Mouse (Mus musculus): ENCODE measurements around the gene Gli2. TPM values are rescaled to one million over a fixed set of nuclear protein-coding genes. Genes with fewer than 3 reads are reported as not detected.

Gli2 gene
- polyA plus RNA-seq, 1 experiment from 2014 or later, result 1.7 TPM

DNA sequence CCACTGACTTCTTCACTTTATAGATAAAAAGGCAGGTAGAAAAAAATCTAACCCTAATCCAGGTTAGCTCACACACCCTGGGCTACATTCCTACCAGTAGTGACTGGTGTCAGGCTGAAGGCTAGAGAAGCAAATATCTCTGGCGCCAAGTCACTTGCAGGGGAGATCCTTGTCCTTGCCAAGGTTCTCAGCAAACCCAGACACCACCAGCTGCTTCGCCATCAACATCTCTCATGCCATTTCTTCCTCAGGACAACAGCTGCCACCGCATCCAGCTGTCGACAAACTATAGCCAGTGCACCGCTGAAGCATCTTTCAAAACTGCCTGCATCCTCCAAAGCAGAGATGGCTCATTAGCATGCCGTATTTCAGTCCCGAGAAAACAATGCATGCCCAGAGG lies 126.9 kb downstream of the Gli2 start:
- no peak overlapping the region for H3K4me2 ChIP-seq
- peaks cover 3% of the 10 kb centered on the region; the same call in 1 of the 2 replicates for H3K4me1 ChIP-seq (replicated peaks)
- no peaks in the 10 kb centered on the region for H3K27me3 ChIP-seq
- H3K36me3 ChIP-seq, result no peaks in the 10 kb centered on the region
- H3K9ac ChIP-seq, result no peak overlapping the region
- H3K27ac ChIP-seq, result no peak overlapping the region
- H3K4me3 ChIP-seq, result no peak overlapping the region
- no peak for ATAC-seq (ENCODE audit: low FRiP score)
- H3K9me3 ChIP-seq, result no peaks in the 10 kb centered on the region
- 76% methylated on average over 7 of the region's 7 CpGs for WGBS

DNA sequence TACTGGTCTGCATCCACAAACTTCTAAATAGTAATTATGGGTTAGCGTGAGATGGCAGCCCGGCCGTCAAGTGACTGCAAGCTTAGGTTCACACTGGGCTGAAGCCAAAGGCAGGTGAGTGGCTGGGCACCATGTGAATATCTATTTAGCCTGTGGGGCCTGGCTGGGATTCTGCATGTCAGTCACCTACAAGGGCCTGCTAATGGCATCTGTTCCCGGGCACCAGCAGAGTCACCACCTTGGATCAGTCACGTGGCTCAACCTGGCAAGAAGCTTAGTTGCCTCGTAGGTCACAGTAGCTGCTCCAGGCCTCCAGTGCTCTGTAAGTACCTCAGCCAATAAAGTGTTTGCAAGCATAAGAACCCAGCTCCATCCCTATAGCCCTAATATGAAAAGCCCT lies 131.2 kb downstream of the Gli2 start:
- 88% methylated on average over 6 of the region's 6 CpGs for WGBS
- no peaks in the 10 kb centered on the region for H3K9me3 ChIP-seq
- ATAC-seq (ENCODE audit: low FRiP score), result no peak
- no peak overlapping the region for H3K9ac ChIP-seq
- no peak overlapping the region for H3K4me3 ChIP-seq
- no peak overlapping the region for H3K4me2 ChIP-seq
- no peaks in the 10 kb centered on the region for H3K27me3 ChIP-seq
- H3K4me1 ChIP-seq (replicated peaks), result peaks cover 10% of the 10 kb centered on the region
- H3K36me3 ChIP-seq, result no peaks in the 10 kb centered on the region
- no peak overlapping the region for H3K27ac ChIP-seq

DNA sequence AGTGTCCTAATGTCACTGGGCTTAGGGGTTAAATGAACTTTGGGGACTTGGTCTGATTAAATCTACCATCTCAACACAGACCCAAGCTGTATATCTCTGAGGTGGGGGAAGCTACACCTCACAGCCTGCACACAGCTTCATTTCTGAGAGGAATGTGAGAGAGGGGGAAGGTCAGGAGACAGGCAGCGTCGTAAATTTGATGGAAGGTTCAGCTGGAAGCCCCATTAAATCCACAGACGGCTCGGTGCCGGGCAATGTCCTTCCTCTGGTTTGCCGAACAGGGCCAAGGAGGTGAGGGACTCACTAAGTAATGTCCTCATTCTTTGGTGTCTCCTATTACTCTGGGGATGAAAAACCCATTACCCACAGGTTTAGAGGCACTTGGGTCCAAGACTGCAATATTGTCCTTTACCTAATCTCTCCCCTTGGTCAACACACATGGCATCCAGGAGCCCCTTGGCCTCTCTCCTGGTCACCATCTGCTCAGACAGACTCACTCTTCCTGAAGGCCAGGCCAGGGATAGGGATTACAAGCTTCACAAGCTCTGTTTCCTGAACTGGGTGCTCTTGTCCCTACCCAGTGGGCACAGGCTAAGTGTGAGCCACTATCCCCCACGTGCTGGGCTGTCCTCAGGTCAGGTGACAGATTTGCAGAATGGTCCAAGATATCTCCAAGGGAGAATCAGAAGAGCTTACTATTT lies 135.7 kb downstream of the Gli2 start:
- Histone ChIP-seq H3K4me3 (no peak overlapping the region), H3K9me3 (no peaks in the 10 kb centered on the region), H3K4me2 (no peak overlapping the region), H3K27ac (no peak overlapping the region), H3K9ac (no peak overlapping the region), H3K27me3 (peaks cover 10% of the 10 kb centered on the region; the same call in 1 of the 2 replicates), H3K36me3 (no peaks in the 10 kb centered on the region), H3K4me1 (replicated peaks) (peaks cover 34% of the 10 kb centered on the region)
- ATAC-seq (ENCODE audit: low FRiP score), result no peak
- 53% methylated on average over 7 of the region's 7 CpGs for WGBS

DNA sequence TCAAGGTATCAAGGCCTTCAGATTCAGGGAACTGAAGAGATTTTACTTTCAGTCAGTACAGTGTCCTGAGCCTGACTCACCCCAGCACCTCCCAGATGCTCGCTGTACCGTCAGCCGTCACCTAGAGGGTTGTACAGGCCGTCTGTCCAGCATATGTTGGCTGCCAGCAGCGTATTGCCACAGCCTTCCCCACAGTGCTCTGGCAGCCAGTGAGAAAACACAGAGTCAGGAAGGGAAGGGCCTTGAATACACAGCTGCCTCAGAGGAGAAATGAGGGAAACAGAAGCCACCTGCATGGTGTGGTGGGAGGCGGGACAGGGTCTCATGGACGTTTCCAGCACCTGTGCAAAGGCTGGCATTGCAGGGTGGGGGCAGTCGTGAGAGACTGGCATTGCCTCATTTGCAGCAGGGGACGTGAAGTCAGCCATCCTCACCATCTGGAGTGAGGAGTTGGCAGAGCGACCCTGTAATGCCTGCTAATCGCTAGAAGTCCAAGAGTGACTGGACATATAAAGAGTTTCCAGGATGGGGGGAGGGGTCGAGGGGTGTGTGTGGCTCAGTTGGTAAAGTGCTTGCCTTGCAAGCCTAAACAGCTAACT lies 136.8 kb downstream of the Gli2 start:
- Histone ChIP-seq H3K36me3 (no peaks in the 10 kb centered on the region), H3K27me3 (peaks cover 19% of the 10 kb centered on the region; the same call in 1 of the 2 replicates), H3K4me3 (no peak overlapping the region), H3K4me2 (no peak overlapping the region), H3K4me1 (replicated peaks) (peaks cover 45% of the 10 kb centered on the region), H3K27ac (peak overlapping the region; percentile 69), H3K9ac (no peak overlapping the region; the same call in 1 of the 2 replicates), H3K9me3 (no peaks in the 10 kb centered on the region)
- WGBS, result 40% methylated on average over 12 of the region's 12 CpGs
- 0 out of 2 replicates have a peak, but pooled peaks have one; percentile 14 for ATAC-seq (ENCODE audit: low FRiP score)

DNA sequence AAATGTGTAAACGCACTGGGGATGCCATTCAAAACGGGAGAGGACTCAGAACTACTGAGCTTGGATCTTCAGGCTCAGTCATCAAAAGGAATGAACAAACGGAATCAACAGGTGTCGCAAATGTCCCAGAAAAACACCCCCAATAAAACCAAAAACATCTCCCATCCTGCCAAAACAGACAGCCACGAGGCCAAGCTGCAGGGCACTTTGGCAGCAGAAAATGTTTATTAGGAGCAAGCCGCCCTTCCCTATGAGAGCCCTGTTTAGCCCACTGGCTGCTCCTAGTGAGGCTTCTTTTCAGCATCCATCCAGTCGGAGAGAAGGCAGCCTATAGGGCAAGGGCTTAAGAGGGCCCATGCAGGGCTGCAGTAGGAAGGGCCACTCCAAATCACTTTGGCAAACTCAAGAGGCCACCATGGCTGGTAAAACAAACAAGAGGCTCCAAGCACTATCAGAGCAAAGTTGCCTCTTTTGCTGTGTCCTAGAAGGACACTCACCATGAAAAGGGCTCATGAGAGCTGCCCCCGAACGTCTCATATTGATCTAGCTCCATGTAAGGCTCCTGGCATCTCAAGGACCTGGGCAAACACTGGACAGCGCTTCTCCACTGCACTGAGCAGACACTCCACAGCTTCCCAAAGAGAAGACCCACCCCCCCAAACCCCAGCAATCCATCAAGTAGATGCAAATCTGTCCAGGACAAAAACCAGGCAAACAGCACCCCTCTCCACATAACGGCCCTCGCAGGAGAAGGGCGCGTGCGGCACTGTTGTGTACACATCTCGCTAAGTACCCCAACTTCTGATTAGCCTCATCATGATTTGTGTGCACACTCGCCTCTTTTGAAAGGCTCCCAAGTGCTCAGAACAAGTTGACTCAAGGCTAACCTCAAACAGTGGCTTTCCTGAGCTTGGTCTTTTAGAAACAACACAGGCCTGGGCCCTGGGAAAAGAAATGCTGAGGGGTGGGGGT lies 139.7 kb downstream of the Gli2 start:
- Histone ChIP-seq H3K27ac (no peak overlapping the region; the same call in 1 of the 2 replicates), H3K9ac (no peak overlapping the region), H3K36me3 (no peaks in the 10 kb centered on the region), H3K4me2 (peak overlapping the region; percentile 40; the same call in 1 of the 2 replicates), H3K4me1 (replicated peaks) (peaks cover 71% of the 10 kb centered on the region), H3K27me3 (peaks cover 19% of the 10 kb centered on the region; the same call in 1 of the 2 replicates), H3K4me3 (no peak overlapping the region), H3K9me3 (no peaks in the 10 kb centered on the region)
- 39% methylated on average over 17 of the region's 17 CpGs for WGBS
- no peak for ATAC-seq (ENCODE audit: low FRiP score)

DNA sequence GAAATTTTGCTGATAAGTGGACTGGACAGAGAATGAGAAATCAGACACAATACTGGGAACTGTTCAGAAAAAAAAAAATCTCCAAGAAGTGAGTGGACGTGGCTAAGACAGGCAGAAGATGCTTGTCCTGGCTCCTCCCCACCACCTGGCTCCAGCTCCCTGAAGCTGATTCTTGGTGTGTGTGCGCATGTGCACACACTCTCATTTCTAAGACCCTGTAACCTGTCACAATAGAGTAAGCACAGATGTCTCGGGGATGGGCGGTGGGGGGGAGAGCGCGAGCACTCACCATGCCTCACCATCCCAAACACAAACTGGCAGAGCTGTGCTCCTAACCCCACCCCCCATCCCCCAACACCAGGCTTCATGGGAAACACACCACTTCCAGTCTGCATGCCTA lies 140.5 kb downstream of the Gli2 start:
- Histone ChIP-seq H3K27ac (no peak overlapping the region; the same call in 1 of the 2 replicates), H3K9me3 (no peaks in the 10 kb centered on the region), H3K4me2 (peak overlapping the region; percentile 40), H3K4me1 (replicated peaks) (peaks cover 71% of the 10 kb centered on the region), H3K36me3 (no peaks in the 10 kb centered on the region), H3K4me3 (no peak overlapping the region), H3K27me3 (peaks cover 19% of the 10 kb centered on the region; the same call in 1 of the 2 replicates), H3K9ac (no peak overlapping the region)
- WGBS, result 21% methylated on average over 6 of the region's 6 CpGs
- peak; percentile 23 for ATAC-seq (ENCODE audit: low FRiP score)

DNA sequence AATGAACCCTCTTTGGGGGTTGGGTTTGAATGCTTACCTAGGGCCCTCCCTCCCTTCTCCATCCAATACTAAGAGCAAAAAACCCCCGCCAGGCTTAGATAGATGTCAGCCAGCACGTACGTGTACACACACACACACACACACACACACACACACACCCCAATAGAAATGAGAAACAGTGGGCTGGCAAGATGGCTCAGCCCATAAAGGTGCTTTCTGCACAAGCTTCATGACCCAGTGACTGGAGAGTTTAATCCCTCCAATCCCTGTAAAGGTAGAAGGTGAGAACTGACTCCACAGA lies 142.0 kb downstream of the Gli2 start:
- 19% methylated on average over 3 of the region's 3 CpGs for WGBS
- 0 out of 2 replicates have a peak, but pooled peaks have one; percentile 4 for ATAC-seq (ENCODE audit: low FRiP score)
- Histone ChIP-seq H3K4me3 (no peak overlapping the region), H3K36me3 (no peaks in the 10 kb centered on the region), H3K4me2 (no peak overlapping the region), H3K27ac (peak overlapping the region; percentile 67; the same call in 1 of the 2 replicates), H3K9me3 (no peaks in the 10 kb centered on the region), H3K4me1 (replicated peaks) (peaks cover 56% of the 10 kb centered on the region), H3K27me3 (peaks cover 19% of the 10 kb centered on the region; the same call in 1 of the 2 replicates), H3K9ac (no peak overlapping the region)

DNA sequence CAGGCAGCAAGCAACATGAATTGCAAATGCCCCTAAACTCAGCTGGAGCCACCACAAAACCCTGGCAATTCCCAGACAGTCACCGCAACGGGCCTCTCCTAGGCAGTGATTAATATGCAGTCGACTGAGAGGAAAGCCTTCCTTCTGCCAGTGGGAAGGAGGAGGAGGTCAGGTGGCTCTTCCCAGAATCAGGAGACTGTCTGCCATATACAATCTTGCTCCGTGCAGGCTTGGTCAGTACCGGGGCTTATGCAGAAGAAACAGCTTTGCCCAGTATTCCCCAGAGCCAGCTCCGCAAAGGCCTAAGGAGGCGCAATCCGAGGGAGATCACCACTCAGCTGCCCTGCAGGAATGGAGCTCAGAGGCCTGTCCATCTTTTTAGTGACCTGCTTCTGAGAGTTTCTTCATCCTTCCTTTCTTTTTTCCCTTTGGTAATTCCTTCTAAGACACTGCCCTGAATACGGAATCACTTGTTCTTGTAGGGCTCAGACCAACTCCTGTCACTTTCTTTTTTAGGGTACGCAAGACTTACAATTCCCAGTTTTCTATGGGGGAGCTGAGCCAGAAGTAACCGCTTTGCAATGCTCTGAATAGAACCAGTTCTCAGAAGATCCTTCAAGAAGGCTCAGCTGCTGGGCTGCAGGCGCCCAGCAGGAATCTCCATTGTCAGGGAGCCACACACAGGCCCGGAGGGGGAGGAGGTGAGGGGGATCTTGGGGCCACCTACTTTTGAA lies 142.6 kb downstream of the Gli2 start:
- Histone ChIP-seq H3K4me1 (replicated peaks) (peaks cover 53% of the 10 kb centered on the region), H3K4me2 (peak overlapping the region; percentile 21; the same call in 1 of the 2 replicates), H3K4me3 (no peak overlapping the region), H3K9me3 (no peaks in the 10 kb centered on the region), H3K9ac (peak overlapping the region; percentile 24; the same call in 1 of the 2 replicates), H3K27me3 (0 out of 2 replicates have a peak, but pooled peaks cover 19% of the 10 kb centered on the region), H3K36me3 (no peaks in the 10 kb centered on the region), H3K27ac (peak overlapping the region; percentile 67)
- peak; percentile 53 for ATAC-seq (ENCODE audit: low FRiP score)
- 8% methylated on average over 13 of the region's 13 CpGs for WGBS

DNA sequence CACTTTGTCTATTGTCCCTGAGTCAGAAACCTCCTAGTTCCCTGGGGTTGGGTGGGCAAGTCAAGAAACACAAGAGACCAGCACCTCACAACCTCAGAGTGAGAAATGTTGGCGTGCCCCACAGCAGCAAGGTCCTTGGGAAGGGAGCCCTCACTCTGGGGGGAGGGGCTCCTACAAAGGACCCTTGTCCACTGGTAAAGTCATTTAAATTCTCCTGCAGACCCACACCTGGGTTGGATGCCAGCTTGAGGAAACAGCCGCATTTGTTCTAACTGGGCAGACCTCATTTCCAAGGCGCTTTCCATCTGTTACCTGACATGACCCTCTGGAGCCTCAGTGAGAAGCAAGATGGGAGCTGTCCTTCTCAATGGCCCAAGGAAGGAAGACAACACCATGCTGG lies 144.4 kb downstream of the Gli2 start:
- no peak for ATAC-seq (ENCODE audit: low FRiP score)
- no peak overlapping the region for H3K27ac ChIP-seq
- H3K4me3 ChIP-seq, result no peak overlapping the region
- H3K9me3 ChIP-seq, result no peaks in the 10 kb centered on the region
- no peak overlapping the region for H3K4me2 ChIP-seq
- 84% methylated on average over 3 of the region's 3 CpGs for WGBS
- H3K4me1 ChIP-seq (replicated peaks), result peaks cover 65% of the 10 kb centered on the region
- H3K36me3 ChIP-seq, result no peaks in the 10 kb centered on the region
- 0 out of 2 replicates have a peak, but pooled peaks cover 9% of the 10 kb centered on the region for H3K27me3 ChIP-seq
- H3K9ac ChIP-seq, result no peak overlapping the region

DNA sequence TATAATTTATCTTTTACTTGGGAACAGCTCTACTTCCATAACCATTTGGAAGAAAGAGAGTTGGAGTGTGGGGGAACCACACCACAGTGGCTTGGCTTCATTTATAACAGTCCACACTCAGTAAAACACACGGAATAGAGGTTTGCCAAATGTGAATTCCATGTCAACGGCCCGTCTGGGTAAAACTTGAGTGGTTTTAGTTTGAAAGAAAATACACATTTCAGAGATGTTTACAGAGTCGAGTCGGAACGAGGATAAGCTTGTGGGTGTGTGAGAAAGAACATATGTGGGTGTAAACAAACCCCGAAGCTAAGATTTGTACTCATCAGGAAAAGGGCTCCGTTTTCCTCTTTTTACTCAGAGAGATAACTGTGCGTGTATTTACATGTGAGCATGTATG lies 145.8 kb downstream of the Gli2 start:
- no peaks in the 10 kb centered on the region for H3K9me3 ChIP-seq
- 0 out of 2 replicates have a peak, but pooled peaks cover 8% of the 10 kb centered on the region for H3K27me3 ChIP-seq
- H3K4me1 ChIP-seq (replicated peaks), result peaks cover 51% of the 10 kb centered on the region
- no peak overlapping the region for H3K4me2 ChIP-seq
- no peaks in the 10 kb centered on the region for H3K36me3 ChIP-seq
- no peak overlapping the region for H3K27ac ChIP-seq
- 92% methylated on average over 9 of the region's 9 CpGs for WGBS
- H3K4me3 ChIP-seq, result no peak overlapping the region
- no peak for ATAC-seq (ENCODE audit: low FRiP score)
- H3K9ac ChIP-seq, result no peak overlapping the region

DNA sequence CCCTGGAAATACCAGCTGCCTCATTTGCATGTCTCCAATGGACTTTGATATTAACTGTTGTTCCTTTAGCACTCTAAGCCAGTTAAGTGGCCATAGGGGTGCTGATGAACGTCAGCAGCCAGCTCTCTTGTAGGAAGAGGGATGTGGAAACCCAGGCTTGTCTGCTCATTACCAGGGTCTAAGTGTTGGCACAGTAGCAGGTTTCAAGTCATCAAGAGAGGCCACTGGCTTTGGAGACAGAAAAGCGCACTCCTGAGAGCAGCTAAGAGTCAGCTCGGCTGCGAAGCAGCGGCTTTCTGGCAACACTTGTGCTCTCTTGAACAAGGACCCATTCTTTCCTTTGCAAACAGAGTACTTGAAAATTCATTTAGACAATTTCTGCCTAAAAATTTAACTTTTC lies 148.1 kb downstream of the Gli2 start:
- peak overlapping the region; percentile 19; the same call in 1 of the 2 replicates for H3K27ac ChIP-seq
- no peak for ATAC-seq (ENCODE audit: low FRiP score)
- no peak overlapping the region for H3K4me3 ChIP-seq
- H3K9me3 ChIP-seq, result no peaks in the 10 kb centered on the region
- H3K27me3 ChIP-seq, result peaks cover 9% of the 10 kb centered on the region; the same call in 1 of the 2 replicates
- peaks cover 44% of the 10 kb centered on the region for H3K4me1 ChIP-seq (replicated peaks)
- no peak overlapping the region for H3K9ac ChIP-seq
- WGBS, result 58% methylated on average over 5 of the region's 5 CpGs
- H3K36me3 ChIP-seq, result no peaks in the 10 kb centered on the region
- H3K4me2 ChIP-seq, result no peak overlapping the region

Measured in hindbrain, embryonic 13.5 days (tissue).